18 mouse cellular contexts compared by ENCODE assay signal in genomic region chr10:9557092-9557491, GRCm38 (mm10).
DNase-seq lines count a peak whose midpoint lies in the region; ATAC-seq and TF ChIP-seq lines count a peak whose summit lies in the region.
"Had no signal": no experiment of that assay in that cellular context is flagged by ENCODE, and none has a peak within 500 bp of the region (broad histone marks: within the 10 kb centered on the region; RNA-seq: fewer than 3 reads in every experiment).

No protein-coding gene starts in this region.

- WGBS in intestine, embryonic 14.5 days = 12% methylated on average over 1 of the region's 1 CpGs
- 14% methylated on average over 1 of the region's 1 CpGs for WGBS in intestine, postnatal 0 days
- WGBS in lung, postnatal 0 days = 13% methylated on average over 1 of the region's 1 CpGs

- peaks cover 12% of the 10 kb centered on the region for H3K4me1 ChIP-seq in intestine, embryonic 14.5 days (replicated peaks; ENCODE audit: control insufficient read depth, insufficient read depth, low read length)
- no peaks in the 10 kb centered on the region for H3K4me1 ChIP-seq in intestine, postnatal 0 days (replicated peaks; ENCODE audit: control insufficient read depth, insufficient read depth, low read length)
- no peaks in the 10 kb centered on the region for H3K4me1 ChIP-seq in lung, postnatal 0 days (ENCODE audit: insufficient read depth, low read depth, low read length)
- H3K4me1 ChIP-seq in embryonic fibroblast, embryonic 13.5 days (ENCODE audit: control insufficient read depth, insufficient read depth, low read length) = peaks cover 4% of the 10 kb centered on the region; the same call in 1 of the 2 replicates
- H3K4me1 ChIP-seq: neural tube, embryonic 12.5 days had no signal

- no peaks in the 10 kb centered on the region for H3K36me3 ChIP-seq in intestine, embryonic 14.5 days (ENCODE audit: control insufficient read depth, insufficient read depth, low read length)
- H3K36me3 ChIP-seq in intestine, postnatal 0 days (ENCODE audit: control insufficient read depth, insufficient read depth) = no peaks in the 10 kb centered on the region
- H3K36me3 ChIP-seq in lung, postnatal 0 days (ENCODE audit: insufficient read depth, low read length) = no peaks in the 10 kb centered on the region
- H3K36me3 ChIP-seq: hindbrain, embryonic 13.5 days; neural tube, embryonic 12.5 days had no signal

- no peak overlapping the region for H3K4me3 ChIP-seq in intestine, embryonic 14.5 days (ENCODE audit: low read depth, low read length)
- no peak overlapping the region for H3K4me3 ChIP-seq in intestine, postnatal 0 days (ENCODE audit: low read depth, low read length)
- no peak overlapping the region for H3K4me3 ChIP-seq in lung, postnatal 0 days (ENCODE audit: low read depth, low read length)
- H3K4me3 ChIP-seq in embryonic fibroblast, embryonic 13.5 days (ENCODE audit: insufficient read depth, low read length) = no peak overlapping the region
- H3K4me3 ChIP-seq: erythroblast, embryonic 14.5 days; hindbrain, embryonic 13.5 days; neural tube, embryonic 12.5 days had no signal

- TF ChIP-seq EP300 in lung, postnatal 0 days (IDR thresholded peaks at IDR 0.05) = no peak

- no peak overlapping the region for H3K9ac ChIP-seq in intestine, embryonic 14.5 days (ENCODE audit: low read length)
- no peak overlapping the region for H3K9ac ChIP-seq in intestine, postnatal 0 days (ENCODE audit: low read depth, low read length)
- no peak overlapping the region for H3K9ac ChIP-seq in lung, postnatal 0 days (replicated peaks; ENCODE audit: low read depth)
- H3K9ac ChIP-seq: hindbrain, embryonic 13.5 days; neural tube, embryonic 12.5 days had no signal

- no peak overlapping the region for H3K4me2 ChIP-seq in intestine, embryonic 14.5 days (ENCODE audit: low read length)
- H3K4me2 ChIP-seq in intestine, postnatal 0 days (replicated peaks; ENCODE audit: low read depth) = no peak overlapping the region
- H3K4me2 ChIP-seq in lung, postnatal 0 days (replicated peaks; ENCODE audit: low read depth, low read length) = no peak overlapping the region
- H3K4me2 ChIP-seq: heart, embryonic 11.5 days; hindbrain, embryonic 13.5 days; neural tube, embryonic 12.5 days had no signal

- TF ChIP-seq POLR2A in embryonic fibroblast, embryonic 13.5 days (IDR thresholded peaks at IDR 0.05; ENCODE audit: low read depth, low read length) = no peak

- no peaks in the 10 kb centered on the region for H3K27me3 ChIP-seq in intestine, embryonic 14.5 days (replicated peaks; ENCODE audit: control insufficient read depth, insufficient read depth, low read length)
- no peaks in the 10 kb centered on the region for H3K27me3 ChIP-seq in intestine, postnatal 0 days (replicated peaks; ENCODE audit: control insufficient read depth, insufficient read depth, low read length)
- no peaks in the 10 kb centered on the region for H3K27me3 ChIP-seq in lung, postnatal 0 days (replicated peaks; ENCODE audit: insufficient read depth, low read length)
- H3K27me3 ChIP-seq: hindbrain, embryonic 13.5 days; neural tube, embryonic 12.5 days had no signal

- no peak for TF ChIP-seq CTCF in intestine, postnatal 0 days (IDR thresholded peaks at IDR 0.05; ENCODE audit: low read depth)
- no peak for TF ChIP-seq CTCF in lung, postnatal 0 days (IDR thresholded peaks at IDR 0.05)
- no peak for TF ChIP-seq CTCF in embryonic fibroblast, embryonic 13.5 days (IDR thresholded peaks at IDR 0.05; ENCODE audit: borderline replicate concordance, insufficient read depth, low read length)

- ATAC-seq in intestine, embryonic 14.5 days (replicated peaks; ENCODE audit: low FRiP score, low TSS enrichment, low read depth) = no peak
- ATAC-seq in intestine, postnatal 0 days = no peak
- no peak for ATAC-seq in lung, postnatal 0 days
- ATAC-seq: forebrain, embryonic 16.5 days; inflammation-experienced regulatory T-cells, adult 6 months had no signal

- peak; percentile 48 for DNase-seq in intestine, embryonic 14.5 days (ENCODE audit: low spot score)
- peak; percentile 36 for DNase-seq in lung, postnatal 0 days (ENCODE audit: low spot score)
- no peak for DNase-seq in lung, postnatal 36 days
- DNase-seq in 3T3-L1 (ENCODE audit: low read depth, low spot score) = peak; percentile 47
- DNase-seq in thymus, postnatal 25 days = no peak
- no peak for DNase-seq in layer of hippocampus, adult 9-10 months (ENCODE audit: low spot score)
- DNase-seq: B cell, adult 2 months; cerebellum, adult 8-10 months; heart, postnatal 14 days; liver had no signal

- peak overlapping the region; percentile 66 for H3K27ac ChIP-seq in intestine, embryonic 14.5 days (ENCODE audit: low read depth)
- no peak overlapping the region for H3K27ac ChIP-seq in intestine, postnatal 0 days (ENCODE audit: low read depth, low read length)
- no peak overlapping the region for H3K27ac ChIP-seq in lung, postnatal 0 days (ENCODE audit: low read length)
- H3K27ac ChIP-seq in embryonic fibroblast, embryonic 13.5 days (ENCODE audit: insufficient read depth, low read length) = peak overlapping the region; percentile 96
- H3K27ac ChIP-seq: neural tube, embryonic 12.5 days had no signal

- no peaks in the 10 kb centered on the region for H3K9me3 ChIP-seq in intestine, embryonic 14.5 days (ENCODE audit: control insufficient read depth, low read length)
- H3K9me3 ChIP-seq in intestine, postnatal 0 days (ENCODE audit: control insufficient read depth) = no peaks in the 10 kb centered on the region
- H3K9me3 ChIP-seq in lung, postnatal 0 days (ENCODE audit: low read length) = no peaks in the 10 kb centered on the region
- H3K9me3 ChIP-seq: hindbrain, embryonic 13.5 days; neural tube, embryonic 12.5 days had no signal

Comparison
In these comparisons a context has a peak if more than half of its experiments do, and no peak if none do; other contexts are left out.
1. DNase-seq: peak in intestine, embryonic 14.5 days (single experiment), lung, postnatal 0 days (single experiment) and 3T3-L1 (single experiment); none in lung, postnatal 36 days (single experiment), thymus, postnatal 25 days (single experiment) and layer of hippocampus, adult 9-10 months (single experiment).
2. H3K27ac ChIP-seq: peak in intestine, embryonic 14.5 days (single experiment) and embryonic fibroblast, embryonic 13.5 days (single experiment); none in intestine, postnatal 0 days (single experiment) and lung, postnatal 0 days (single experiment).